Mouse (Mus musculus): ENCODE measurements around the gene Sytl1. TPM values are rescaled to one million over a fixed set of nuclear protein-coding genes. Genes with fewer than 3 reads are reported as not detected.

Gene Sytl1
- under 1 TPM; 0.12 to 0.14 TPM for total RNA-seq (2021)
- long read RNA-seq, experiment 1, partial matches to known transcripts: 0 of 1 reads
- long read RNA-seq, experiment 1, other reads (novel, unspliced or antisense): 1 of 1 reads
- long read RNA-seq, experiment 2: 0 reads

- no peak for DNase-seq (ENCODE audit: low spot score)
Observed at GRCm38 (mm10) chr4:133262882-133263281, at the start of gene Sytl1. TSS of gene Sytl1 (minus strand) at chr4:133263113.

DNA sequence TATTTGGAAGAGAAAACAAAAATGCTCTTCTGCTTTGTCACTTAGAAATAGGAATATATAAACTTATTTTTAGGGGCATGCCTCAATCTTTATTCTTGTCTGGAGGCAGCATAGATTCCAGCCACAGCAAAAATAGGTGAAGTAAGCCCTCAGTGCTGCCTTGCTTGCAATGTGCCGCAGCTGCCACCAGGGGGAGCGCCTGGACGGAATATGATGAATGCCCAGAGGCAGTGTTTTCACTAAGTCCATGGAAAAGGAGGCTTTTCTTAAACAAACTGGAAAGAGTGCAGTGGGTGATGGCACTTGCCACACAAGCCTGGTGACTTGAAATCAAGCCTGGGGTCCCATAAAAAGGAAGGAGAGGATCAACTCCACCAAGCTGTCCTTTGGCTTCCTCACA, 47.0 kb upstream of the Sytl1 start:
- peak; percentile 89 for DNase-seq (ENCODE audit: low spot score)

DNA sequence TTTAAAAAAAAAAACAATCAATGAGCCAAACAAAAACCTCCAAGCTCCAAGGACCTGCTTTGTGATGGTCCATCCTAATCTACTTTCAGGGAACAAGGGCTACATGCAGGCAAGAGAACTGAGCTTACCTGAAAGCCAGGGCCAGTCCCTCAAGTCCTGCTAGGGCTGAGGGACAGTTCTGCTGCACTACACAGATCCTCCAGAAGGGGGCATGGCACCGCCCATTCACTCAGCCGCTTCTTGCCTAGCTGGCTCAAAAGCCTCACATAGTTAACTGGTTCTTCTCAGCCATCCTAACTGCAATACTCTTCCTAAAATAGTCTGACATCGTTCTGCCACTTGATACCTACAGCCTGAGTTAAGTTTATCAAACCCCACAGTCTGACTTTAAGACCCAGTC, 44.4 kb upstream of the Sytl1 start:
- DNase-seq (ENCODE audit: low spot score): peak; percentile 67

DNA sequence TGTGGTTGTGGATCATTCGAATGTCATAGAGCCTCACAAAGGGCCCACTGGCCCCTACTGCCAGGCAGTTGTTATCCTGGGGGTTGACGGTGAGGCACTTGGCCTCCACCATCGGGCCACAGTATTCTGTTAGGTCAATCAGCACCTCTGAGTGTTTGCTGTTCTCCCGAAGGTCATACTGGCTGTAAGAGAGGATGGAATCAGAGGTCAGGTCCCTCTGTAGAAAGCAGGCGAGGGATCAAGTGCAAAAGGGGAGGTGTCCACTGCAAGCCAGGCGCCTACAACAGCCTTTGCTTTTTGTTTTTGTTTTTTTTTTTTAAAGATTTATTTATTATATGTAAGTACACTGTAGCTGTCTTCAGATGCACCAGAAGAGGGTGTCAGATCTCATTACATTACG, 42.9 kb upstream of the Sytl1 start:
- no peak for DNase-seq (ENCODE audit: low spot score)

DNA sequence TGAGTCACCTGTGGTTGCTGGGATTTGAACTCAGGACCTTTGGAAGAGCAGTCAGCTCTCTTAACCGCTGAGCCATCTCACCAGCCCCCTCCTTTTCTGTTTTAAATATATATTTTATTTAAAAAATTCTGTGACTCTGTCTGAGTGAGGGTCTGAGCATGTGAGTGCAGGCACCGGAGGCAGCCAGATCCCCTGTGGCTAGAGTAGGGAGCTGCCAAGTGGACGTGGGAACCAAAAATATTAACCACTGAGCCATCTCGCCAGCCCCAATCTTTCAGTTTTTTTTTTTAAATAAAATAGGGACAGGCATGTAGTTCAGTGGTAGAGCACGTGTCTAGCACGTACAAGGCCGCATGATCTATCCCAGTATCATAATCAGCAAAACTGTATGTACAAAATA, 41.9 kb upstream of the Sytl1 start:
- DNase-seq (ENCODE audit: low spot score): no peak

DNA sequence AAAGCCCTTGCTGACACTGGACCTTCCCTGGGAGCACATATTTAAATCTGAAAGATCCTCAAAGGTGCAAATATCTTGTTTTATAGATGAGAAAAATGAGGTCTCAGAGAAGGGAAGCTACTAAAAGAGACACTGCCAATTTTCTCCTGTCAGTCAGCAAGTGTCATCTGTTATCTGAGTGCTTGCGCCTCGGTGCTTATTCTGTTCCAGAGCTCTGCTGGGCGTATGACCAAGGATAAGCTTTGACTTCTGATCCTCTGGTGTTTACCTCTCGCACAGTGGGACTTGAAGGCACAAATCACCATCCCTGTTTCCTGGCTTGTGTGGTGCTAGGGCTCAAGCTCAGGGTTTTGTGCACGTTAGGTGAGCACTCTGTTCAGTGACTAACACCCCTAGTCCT, 39.8 kb upstream of the Sytl1 start:
- DNase-seq (ENCODE audit: low spot score): no peak

DNA sequence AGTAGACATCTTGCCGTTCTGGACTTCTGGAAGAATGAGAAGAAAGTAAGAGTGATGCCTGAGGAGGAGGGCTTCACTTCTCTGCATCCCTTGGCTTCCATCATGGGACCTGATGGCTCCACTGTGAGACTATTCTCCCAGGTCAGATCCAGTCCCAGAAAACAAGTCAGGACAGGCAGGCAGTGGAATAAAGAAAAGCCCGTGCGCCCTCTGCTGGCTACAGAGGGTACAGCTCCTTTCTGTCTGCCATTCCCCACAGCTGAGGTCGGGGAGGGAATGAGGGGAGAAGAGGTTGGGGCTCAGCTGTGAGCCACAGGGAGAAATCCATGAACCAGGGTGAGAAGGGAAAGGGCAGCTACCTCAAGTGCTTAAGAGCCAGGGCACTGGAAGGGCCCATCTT, 38.9 kb upstream of the Sytl1 start:
- peak; percentile 69 for DNase-seq (ENCODE audit: low spot score)

DNA sequence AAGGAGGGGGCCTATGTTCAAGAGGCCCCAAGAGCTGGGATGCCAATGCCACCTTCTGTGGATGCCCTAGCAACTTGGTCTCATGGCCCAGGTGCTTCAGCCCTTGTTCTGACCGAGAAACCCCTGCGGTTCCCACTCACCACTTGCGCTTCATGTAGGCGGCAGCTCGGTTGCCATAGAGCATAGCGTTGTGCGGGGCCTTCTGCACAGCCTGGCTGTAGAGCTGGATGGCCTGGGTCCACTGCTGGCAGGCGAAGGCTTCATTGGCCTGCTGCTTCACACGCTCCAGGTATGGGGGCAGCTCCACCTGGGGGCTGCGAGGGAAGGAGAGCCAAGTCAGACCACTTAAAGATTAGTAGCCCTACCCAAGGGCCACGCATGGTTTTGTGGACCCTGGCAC, 37.5 kb upstream of the Sytl1 start:
- no peak for DNase-seq (ENCODE audit: low spot score)

GRCm38 (mm10) chr4:133299701-133300100, 36.8 kb upstream of the Sytl1 start:
- no peak for DNase-seq (ENCODE audit: low spot score)

- no peak for DNase-seq (ENCODE audit: low spot score)
Observed at GRCm38 (mm10) chr4:133298516-133299365, 35.8 kb upstream of the Sytl1 start.

GRCm38 (mm10) chr4:133297801-133298238, 34.9 kb upstream of the Sytl1 start:
- peak; percentile 78 for DNase-seq (ENCODE audit: low spot score)

DNA sequence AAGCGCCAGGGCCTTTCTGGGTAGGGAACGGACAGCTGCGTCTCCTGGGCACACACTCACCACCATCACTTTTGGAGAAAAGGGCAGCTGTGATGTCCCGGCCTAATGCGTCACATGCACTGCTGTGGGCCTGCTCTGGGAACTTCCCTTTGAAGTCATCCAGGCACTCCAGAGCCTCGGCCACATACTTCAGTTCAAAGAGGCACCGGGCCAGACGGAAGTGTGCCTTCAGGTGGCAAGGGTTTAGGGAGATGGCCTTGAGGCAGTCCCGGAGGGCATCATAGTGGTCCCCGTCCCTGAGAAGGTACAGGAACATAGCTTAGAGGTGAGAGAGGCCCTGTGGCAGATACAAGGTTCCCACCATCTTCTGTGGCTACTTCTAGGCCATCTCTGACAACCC, 34.4 kb upstream of the Sytl1 start:
- DNase-seq (ENCODE audit: low spot score): no peak

- no peak for DNase-seq (ENCODE audit: low spot score)
Observed at GRCm38 (mm10) chr4:133294084-133294483, 31.2 kb upstream of the Sytl1 start.

DNA sequence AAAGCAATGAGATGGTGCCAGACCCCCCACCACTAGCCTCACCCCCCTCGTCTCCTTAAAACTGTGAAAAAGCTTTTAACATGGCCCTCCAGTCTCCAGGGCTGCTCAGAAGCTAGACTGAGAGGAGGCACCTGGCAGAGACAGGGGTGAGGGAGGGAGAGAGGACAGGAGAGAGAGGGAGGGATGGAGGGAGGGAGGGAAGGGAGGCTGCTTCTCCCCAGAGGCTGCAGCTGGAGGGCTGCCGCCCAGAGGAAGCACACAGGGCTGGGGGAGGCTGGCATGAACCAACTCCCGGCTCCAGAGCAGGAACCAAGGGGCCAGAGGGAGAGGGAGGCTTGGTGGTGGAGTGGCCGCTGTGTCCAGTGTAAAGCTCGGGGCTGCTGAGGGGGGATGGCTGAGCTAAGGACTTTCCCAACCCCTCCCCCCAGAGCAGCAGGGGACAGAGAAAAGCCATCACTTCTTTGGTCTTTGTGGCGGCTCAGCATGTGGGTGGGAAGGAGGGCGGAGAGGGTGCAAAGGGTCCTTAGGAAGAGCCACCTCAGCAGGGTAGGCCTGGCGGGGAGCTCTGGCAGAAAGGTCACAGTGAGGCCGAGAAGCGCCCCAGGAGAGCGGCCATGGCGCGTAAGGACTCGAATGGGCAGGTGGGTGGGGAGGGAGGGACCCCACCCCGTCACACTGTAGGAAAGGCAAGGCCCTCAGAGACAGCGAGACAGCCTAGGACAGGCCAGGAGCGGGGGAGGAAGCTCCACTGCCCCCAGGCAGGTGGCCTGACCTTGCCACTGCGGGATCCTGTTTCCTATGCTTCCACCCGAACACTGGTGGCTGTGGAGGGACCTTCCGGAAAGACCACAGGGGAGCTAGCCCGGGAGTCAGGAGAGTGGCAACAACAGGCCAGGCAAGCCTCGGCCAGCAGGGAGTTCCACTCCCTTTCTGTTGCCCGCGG, 30.3 kb upstream of the Sytl1 start:
- no peak for DNase-seq (ENCODE audit: low spot score)

- no peak for DNase-seq (ENCODE audit: low spot score)
Observed at GRCm38 (mm10) chr4:133292405-133292804, 29.5 kb upstream of the Sytl1 start.

DNA sequence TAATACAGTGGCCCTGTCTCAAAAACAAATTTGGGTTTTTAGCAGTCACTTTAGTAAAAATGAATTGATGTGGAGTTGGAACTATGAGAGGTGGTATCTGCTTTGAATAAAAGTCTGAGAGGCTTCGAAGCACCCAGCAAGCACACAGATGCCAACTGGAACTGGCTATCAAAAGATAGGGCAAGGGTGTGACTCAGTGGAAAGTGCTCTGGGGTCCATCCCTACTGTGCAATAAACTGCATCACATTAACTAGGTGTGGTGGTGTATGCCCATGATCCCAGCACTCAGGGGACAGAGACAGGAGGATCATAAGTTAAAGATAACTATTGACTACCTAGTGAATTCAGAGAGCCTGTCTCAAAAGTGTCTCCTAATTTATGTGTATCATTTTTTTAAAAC, 28.3 kb upstream of the Sytl1 start:
- no peak for DNase-seq (ENCODE audit: low spot score)

- DNase-seq (ENCODE audit: low spot score): no peak
Observed at GRCm38 (mm10) chr4:133286476-133287077, 23.7 kb upstream of the Sytl1 start.

DNA sequence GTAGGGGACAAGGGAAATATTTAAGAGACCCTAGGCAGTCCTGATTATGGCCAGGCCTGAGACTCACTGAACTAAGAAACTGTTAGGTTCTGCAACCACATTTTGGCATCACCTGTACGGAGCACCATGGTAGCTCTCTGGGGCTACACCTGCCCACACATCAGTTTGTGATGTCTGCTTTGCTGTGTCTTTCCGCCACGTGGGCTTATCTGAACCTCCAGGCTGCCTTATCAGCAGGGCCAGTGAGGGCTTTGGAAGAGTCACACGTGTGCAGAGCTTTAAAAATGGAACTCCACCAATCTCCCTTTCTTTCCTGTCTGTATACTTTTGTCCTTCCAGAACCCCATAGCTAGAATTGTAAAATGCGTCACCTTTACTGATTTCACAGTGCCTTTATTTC, 23.0 kb upstream of the Sytl1 start:
- no peak for DNase-seq (ENCODE audit: low spot score)

- DNase-seq (ENCODE audit: low spot score): no peak
Observed at GRCm38 (mm10) chr4:133285299-133285698, 22.4 kb upstream of the Sytl1 start.

DNA sequence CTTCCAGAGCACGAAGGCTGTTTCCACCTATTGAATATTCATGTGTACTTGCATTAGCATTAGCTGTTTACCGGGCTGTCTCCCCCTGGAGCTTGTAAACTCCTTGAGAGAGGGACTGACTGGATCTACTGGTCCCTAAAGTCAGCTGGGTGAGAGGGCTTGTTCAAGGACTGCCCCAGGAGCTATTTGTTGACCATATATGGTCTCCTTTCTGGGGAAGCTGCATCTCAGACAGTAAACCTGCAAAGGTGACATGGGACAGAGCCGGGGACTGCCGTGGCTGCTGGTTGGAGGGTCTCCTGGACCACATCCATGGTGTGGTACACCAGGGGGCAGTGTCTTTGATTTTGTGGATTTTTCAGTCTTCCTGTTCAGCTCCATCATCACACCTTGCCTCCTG, 19.7 kb upstream of the Sytl1 start:
- no peak for DNase-seq (ENCODE audit: low spot score)

GRCm38 (mm10) chr4:133281951-133282481, 19.1 kb upstream of the Sytl1 start:
- DNase-seq (ENCODE audit: low spot score): no peak

Data from gastrocnemius, adult 18-20 months (tissue).